Mouse (Mus musculus) CH12.LX (cell line): ENCODE measurements around the gene Sept8. TPM values are rescaled to one million over a fixed set of nuclear protein-coding genes. Genes with fewer than 3 reads are reported as not detected.

Experiments
- DNase-seq: peaks from one replicate; pipeline ENCODE4 v3.0.0-alpha.2; 2013; ENCODE audit errors: extremely low read depth
- H3K27ac ChIP-seq: 2 replicates; pipeline ENCODE4 v1.5.1; 2012; ENCODE audit warnings: low read depth, mild to moderate bottlenecking, control low read depth, moderate library complexity; ENCODE audit not compliant: insufficient read depth
- H3K27me3 ChIP-seq: replicated peaks from 2 replicates; pipeline ENCODE3; 2012; ENCODE audit warnings: inconsistent platforms
- H3K36me3 ChIP-seq, 2 experiments: replicated peaks in 1 of 2; 2 replicates each; pipeline versions ENCODE3 to v1.6.1; 2012; ENCODE audit warnings: inconsistent platforms in 1 of 2, low read length in 1 of 2, mild to moderate bottlenecking in 1 of 2, mixed read lengths in 1 of 2, moderate library complexity in 1 of 2; ENCODE audit not compliant: control insufficient read depth in 1 of 2, insufficient read depth in 1 of 2
- H3K4me1 ChIP-seq, 2 experiments: 2 replicates each; pipeline ENCODE4 v1.6.1; 2012; ENCODE audit warnings: inconsistent platforms in 1 of 2, moderate library complexity in 1 of 2; ENCODE audit not compliant: insufficient read depth in 2 of 2, control insufficient read depth in 1 of 2
- H3K4me2 ChIP-seq: 2 replicates; pipeline ENCODE4 v1.6.1; 2012; ENCODE audit warnings: low read depth, mild to moderate bottlenecking, control low read depth; ENCODE audit not compliant: poor library complexity, insufficient read depth, severe bottlenecking
- H3K4me3 ChIP-seq, 3 experiments: fragments of 150-350 bp in 1 of 3; sonication (generic) in 1 of 3; replicated peaks in 1 of 3; 2 replicates each; pipeline versions ENCODE3 to v1.5.1; 2011 to 2012; ENCODE audit warnings: low read depth in 2 of 3, low read length in 2 of 3, mild to moderate bottlenecking in 2 of 3, moderate library complexity in 2 of 3, control low read depth in 1 of 3, improper control_type of control experiment in 1 of 3, inconsistent platforms in 1 of 3, mixed read lengths in 1 of 3; ENCODE audit not compliant: poor library complexity in 1 of 3
- H3K79me2 ChIP-seq: replicated peaks from 2 replicates; pipeline ENCODE4 v1.6.1; 2012; ENCODE audit warnings: mild to moderate bottlenecking, moderate library complexity; ENCODE audit not compliant: control insufficient read depth, poor library complexity, insufficient read depth, severe bottlenecking; ENCODE audit errors: extremely low read depth
- H3K9ac ChIP-seq: 2 replicates; pipeline ENCODE4 v1.6.1; 2012; ENCODE audit warnings: low read depth, mild to moderate bottlenecking, control low read depth, moderate library complexity; ENCODE audit not compliant: insufficient read depth
- H3K9me3 ChIP-seq: replicated peaks from 2 replicates; pipeline ENCODE3; 2012; ENCODE audit warnings: low read length, inconsistent platforms, mixed read lengths
- CTCF ChIP-seq, 2 experiments: IDR thresholded peaks in 1 of 2; conservative IDR thresholded peaks in 1 of 2; 2 replicates each; pipeline ENCODE4 v1.5.1; 2011 to 2012; ENCODE audit warnings: low read depth in 2 of 2, low read length in 2 of 2, improper control_type of control experiment in 1 of 2, inconsistent platforms in 1 of 2, mild to moderate bottlenecking in 1 of 2, moderate library complexity in 1 of 2
- ELF1 ChIP-seq: IDR thresholded peaks from 2 replicates; pipeline ENCODE4 v1.6.1; 2014; ENCODE audit warnings: low read depth, mild to moderate bottlenecking, inconsistent platforms, low read length, improper control_type of control experiment
- EP300 ChIP-seq: IDR thresholded peaks from 2 replicates; pipeline ENCODE4 v1.6.1; 2011; ENCODE audit warnings: low read length, improper control_type of control experiment
- ETS1 ChIP-seq: conservative IDR thresholded peaks from 2 replicates; pipeline ENCODE4 v1.6.1; 2012; ENCODE audit warnings: low read depth, mild to moderate bottlenecking, inconsistent platforms, low read length, improper control_type of control experiment, moderate library complexity
- HCFC1 ChIP-seq: IDR thresholded peaks from 2 replicates; pipeline ENCODE4 v1.6.1; 2012; ENCODE audit warnings: low read depth, mild to moderate bottlenecking, inconsistent platforms, low read length, improper control_type of control experiment
- IRF4 ChIP-seq: IDR thresholded peaks from 2 replicates; pipeline ENCODE4 v1.6.1; 2014; ENCODE audit warnings: low read depth, mild to moderate bottlenecking, inconsistent platforms, low read length, improper control_type of control experiment
- JUND ChIP-seq: conservative IDR thresholded peaks from 2 replicates; pipeline ENCODE4 v1.6.1; 2011; ENCODE audit warnings: low read depth, low read length, improper control_type of control experiment
- KAT2A ChIP-seq: IDR thresholded peaks from 2 replicates; pipeline ENCODE4 v1.6.1; 2012; ENCODE audit warnings: low read length, improper control_type of control experiment, inconsistent platforms; ENCODE audit not compliant: insufficient replicate concordance
- MAX ChIP-seq: IDR thresholded peaks from 2 replicates; pipeline ENCODE4 v1.6.1; 2011; ENCODE audit warnings: low read length, improper control_type of control experiment
- MEF2A ChIP-seq: IDR thresholded peaks from 2 replicates; pipeline ENCODE4 v1.6.1; 2014; ENCODE audit warnings: low read depth, mild to moderate bottlenecking, inconsistent platforms, low read length, improper control_type of control experiment, borderline replicate concordance
- MXI1 ChIP-seq: IDR thresholded peaks from 2 replicates; pipeline ENCODE4 v1.6.1; 2011; ENCODE audit warnings: mild to moderate bottlenecking, low read depth, low read length, improper control_type of control experiment
- NELFE ChIP-seq: IDR thresholded peaks from 2 replicates; pipeline ENCODE4 v1.6.1; 2011; ENCODE audit warnings: low read depth, low read length, improper control_type of control experiment
- NRF1 ChIP-seq: IDR thresholded peaks from 2 replicates; pipeline ENCODE4 v1.6.1; 2014; ENCODE audit warnings: low read depth, mild to moderate bottlenecking, inconsistent platforms, low read length, improper control_type of control experiment, moderate library complexity
- POLR2A ChIP-seq: IDR thresholded peaks from 2 replicates; pipeline ENCODE4 v1.6.1; 2011; ENCODE audit warnings: low read depth, mild to moderate bottlenecking, improper control_type of control experiment, low read length
- POLR2AphosphoS2 ChIP-seq: IDR thresholded peaks from 2 replicates; pipeline ENCODE4 v1.6.1; 2011; ENCODE audit warnings: low read depth, low read length, improper control_type of control experiment
- SIN3A ChIP-seq: IDR thresholded peaks from 2 replicates; pipeline ENCODE4 v1.6.1; 2012; ENCODE audit warnings: low read length, improper control_type of control experiment, inconsistent platforms
- SMC3 ChIP-seq: IDR thresholded peaks from 2 replicates; pipeline ENCODE4 v1.6.1; 2011; ENCODE audit warnings: low read depth, low read length, improper control_type of control experiment
- TBP ChIP-seq: conservative IDR thresholded peaks from 2 replicates; pipeline ENCODE4 v1.6.1; 2011; ENCODE audit warnings: low read depth, low read length, improper control_type of control experiment
- TCF12 ChIP-seq: IDR thresholded peaks from 2 replicates; pipeline ENCODE4 v1.6.1; 2014; ENCODE audit warnings: low read depth, mild to moderate bottlenecking, inconsistent platforms, low read length, improper control_type of control experiment
- UBTF ChIP-seq: IDR thresholded peaks from 2 replicates; pipeline ENCODE4 v1.6.1; 2012; ENCODE audit warnings: low read depth, mild to moderate bottlenecking, inconsistent platforms, low read length, improper control_type of control experiment, moderate library complexity
- USF1 ChIP-seq: IDR thresholded peaks from 2 replicates; pipeline ENCODE4 v1.6.1; 2014; ENCODE audit warnings: low read depth, mild to moderate bottlenecking, inconsistent platforms, low read length, improper control_type of control experiment
- ZC3H11A ChIP-seq: IDR thresholded peaks from 2 replicates; pipeline ENCODE4 v1.6.1; 2012; ENCODE audit warnings: low read depth, mild to moderate bottlenecking, inconsistent platforms, low read length, improper control_type of control experiment
- ZKSCAN1 ChIP-seq: IDR thresholded peaks from 2 replicates; pipeline ENCODE4 v1.6.1; 2012; ENCODE audit warnings: low read depth, inconsistent platforms, low read length, improper control_type of control experiment, borderline replicate concordance
- ZMIZ1 ChIP-seq: IDR thresholded peaks from 2 replicates; pipeline ENCODE4 v1.6.1; 2012; ENCODE audit warnings: low read depth, mild to moderate bottlenecking, inconsistent platforms, low read length, improper control_type of control experiment
- dilution Hi-C: fragments of 300-500 bp; cut with MboI; formaldehyde crosslinking; loops from 2 replicates; pipeline ENCODE4 v1.14.3; 2020; ENCODE audit warnings: low sequenced_read_pairs; ENCODE audit not compliant: extremely low pct_unique_long_range_greater_than_20kb, extremely low pct_ligation_motif_present
- in situ Hi-C: fragments of 300-500 bp; cut with MboI; formaldehyde crosslinking; loops from 3 replicates; pipeline ENCODE4 v1.14.3; 2019; ENCODE audit warnings: low sequenced_read_pairs, low pct_ligation_motif_present, low pct_unique_long_range_greater_than_20kb, mixed read lengths
- polyA plus RNA-seq: library from polyadenylated mRNA; unstranded; fragments of >175 nt; gene quantifications from 2 replicates; pipeline ENCODE4 v1.2.1, GENCODE M21; 2012; ENCODE audit warnings: low read depth; ENCODE audit not compliant: insufficient read length
- total RNA-seq, 2 experiments: library from RNA; depleted of rRNA; stranded (reverse); fragments of 300-350 nt in 1 of 2; fragments of >200 nt in 1 of 2; gene quantifications; 2 replicates each; pipeline ENCODE4 v1.2.3; 2012 to 2014

The Sept8 gene
- total and polyA plus RNA-seq, 3 experiments = 8.5 to 21.9 (median 15.2) TPM

- TF ChIP-seq ETS1 = no peak
- no peak for TF ChIP-seq ZKSCAN1
- no peak for TF ChIP-seq POLR2AphosphoS2
- TF ChIP-seq UBTF = no peak
- TF ChIP-seq HCFC1 = no peak
- TF ChIP-seq JUND = no peak
- TF ChIP-seq TCF12 = no peak
- no peak for TF ChIP-seq ZC3H11A
- no peak for TF ChIP-seq MAX
- TF ChIP-seq EP300 = no peak
- DNase-seq = no peak
- H3K4me1 ChIP-seq = peaks cover 2 to 17% of the 10 kb centered on the region in 2 experiments; a peak in 2 of 4 replicates
- H3K36me3 ChIP-seq = peaks cover 0 to 5% of the 10 kb centered on the region in 2 experiments
- H3K9me3 ChIP-seq = peaks cover 11% of the 10 kb centered on the region
- dilution Hi-C loops (no loop called here), in situ Hi-C loops (loop anchor here (10.0 kb wide), 1 partner anchor 468 kb away; no protein-coding TSS in a partner anchor)
- no peaks in the 10 kb centered on the region for H3K27me3 ChIP-seq
- no peak overlapping the region for H3K27ac ChIP-seq
- H3K9ac ChIP-seq = 0 out of 2 replicates have a peak overlapping the region, but pooled peaks have one; percentile 14
- peak overlapping the region; percentile 67 for H3K4me2 ChIP-seq
- H3K79me2 ChIP-seq = no peaks in the 10 kb centered on the region
- H3K4me3 ChIP-seq = peak overlapping the region in 1 of 3 experiments; percentile 74
These were observed 47.6 kb downstream of the Sept8 start for GRCm38 (mm10) chr11:53566646-53567045.

GRCm38 (mm10) chr11:53567224-53568014 is 48.4 kb downstream of the Sept8 start, which contains the start of gene Kif3a:
TSS of gene Kif3a (plus strand) at chr11:53567379.
- Histone ChIP-seq H3K27me3 (no peaks in the 10 kb centered on the region), H3K79me2 (no peaks in the 10 kb centered on the region), H3K36me3 (peaks cover 0 to 5% of the 10 kb centered on the region in 2 experiments), H3K9ac (peak within 1 kb of the TSS; percentile 70), H3K4me2 (peak within 1 kb of the TSS; percentile 67), H3K27ac (no peak within 1 kb of the TSS), H3K9me3 (peaks cover 11% of the 10 kb centered on the region), H3K4me3 (peak within 1 kb of the TSS; percentile 68 to 97 (median 74)), H3K4me1 (peaks cover 2 to 17% of the 10 kb centered on the region in 2 experiments; a peak in 2 of 4 replicates)
- DNase-seq = peak; percentile 98
- TF ChIP-seq MAX = peak; percentile 7; the same call in 1 of the 2 replicates
- peak; percentile 54; the same call in 1 of the 2 replicates for TF ChIP-seq ELF1
- peak; percentile 80 for TF ChIP-seq MXI1
- no peak for TF ChIP-seq CTCF (conservative IDR thresholded peaks at IDR 0.05 in 1 of 2, IDR thresholded peaks at IDR 0.05 in 1 of 2; ENCODE audit: low read depth in 2 of 2, low read length in 2 of 2)
- no peak for TF ChIP-seq JUND
- no peak for TF ChIP-seq EP300
- TF ChIP-seq MEF2A = no peak
- TF ChIP-seq POLR2AphosphoS2 = no peak
- TF ChIP-seq USF1 = no peak
- peak; percentile 98 for TF ChIP-seq NRF1
- no peak for TF ChIP-seq IRF4
- peak; percentile 79 for TF ChIP-seq NELFE
- TF ChIP-seq ZMIZ1 = no peak
- peak; percentile 33 for TF ChIP-seq HCFC1
- no peak for TF ChIP-seq ZC3H11A
- 0 out of 2 replicates have a peak, but pooled peaks have one; percentile 4 for TF ChIP-seq SMC3
- TF ChIP-seq KAT2A = no peak
- peak; percentile 90 for TF ChIP-seq SIN3A
- TF ChIP-seq TBP = 0 out of 2 replicates have a peak, but pooled peaks have one; percentile 49
- no peak for TF ChIP-seq ZKSCAN1
- TF ChIP-seq UBTF = peak; percentile 64; the same call in 1 of the 2 replicates
- TF ChIP-seq POLR2A = peak; percentile 85
- peak; percentile 46 for TF ChIP-seq TCF12
- in situ Hi-C loops (loop anchor here (10.0 kb wide), 1 partner anchor 467 kb away; no protein-coding TSS in a partner anchor), dilution Hi-C loops (no loop called here)
